Mouse (Mus musculus) common myeloid progenitor, adult 5-6 weeks (primary cell): ENCODE measurements at regions not wholly inside any gene's neighbourhood (a gene's known extent, or its start where the extent isn't known, plus 50 kb on each side); places are given as distances from the start of the nearest gene placed in this dataset.

ENCODE experiments used
- ATAC-seq: replicated peaks from 2 replicates; pipeline ENCODE4 v1.8.0; 2016; ENCODE audit warnings: low read depth, mild to moderate bottlenecking, moderate TSS enrichment, inconsistent platforms; ENCODE audit not compliant: poor library complexity, severe bottlenecking

- ATAC-seq: no peak
These were observed 371.5 kb upstream of the 4933412E24Rik start for GRCm38 (mm10) chr15:60387962-60388361.
